Mouse (Mus musculus) erythroblast, embryonic 14.5 days (primary cell): ENCODE results near the gene Polr2i. TPM values are rescaled to one million over a fixed set of nuclear protein-coding genes. Genes with fewer than 3 reads are reported as not detected.
"Not testable (repeated sequence)": the region's sequence is repeated elsewhere in the genome, so short reads cannot be mapped to it uniquely, and the experiment has no call there.

Source experiments
- H3K27me3 ChIP-seq: 2 replicates; pipeline ENCODE4 v1.6.1; 2012; ENCODE audit warnings: inconsistent platforms; ENCODE audit not compliant: control insufficient read depth
- H3K36me3 ChIP-seq: 2 replicates; pipeline ENCODE4 v1.6.1; 2012; ENCODE audit warnings: mild to moderate bottlenecking, inconsistent platforms; ENCODE audit not compliant: control insufficient read depth
- H3K4me1 ChIP-seq: 2 replicates; pipeline ENCODE4 v1.6.1; 2012; ENCODE audit warnings: inconsistent platforms; ENCODE audit not compliant: control insufficient read depth
- H3K4me3 ChIP-seq: replicated peaks from 2 replicates; pipeline ENCODE3; 2012; ENCODE audit warnings: moderate library complexity, mild to moderate bottlenecking, inconsistent platforms
- H3K9me3 ChIP-seq: 2 replicates; pipeline ENCODE4 v1.6.1; 2012; ENCODE audit warnings: low read length, inconsistent platforms, mixed read lengths; ENCODE audit not compliant: control insufficient read depth
- GATA1 ChIP-seq: IDR thresholded peaks from 2 replicates; pipeline ENCODE4 v1.6.1; 2012; ENCODE audit warnings: low read length, inconsistent platforms, mixed read lengths
- TAL1 ChIP-seq: IDR thresholded peaks from 3 replicates; pipeline ENCODE4 v1.6.1; 2012; ENCODE audit warnings: low read length, inconsistent platforms, mixed read lengths
- polyA plus RNA-seq: library from polyadenylated mRNA; stranded (reverse); fragments of >175 nt; gene quantifications from 2 replicates; pipeline ENCODE4 v1.2.3, GENCODE M21; 2012

The Polr2i gene
- polyA plus RNA-seq, 1 experiment: 9.4 TPM

- H3K4me1 ChIP-seq: peaks cover 54% of the 10 kb centered on the region
- peak overlapping the region; percentile 93 for H3K4me3 ChIP-seq
- TF ChIP-seq GATA1: no peak
- no peak for TF ChIP-seq TAL1
- H3K36me3 ChIP-seq: peaks cover 41% of the 10 kb centered on the region
- no peaks in the 10 kb centered on the region for H3K27me3 ChIP-seq
- no peaks in the 10 kb centered on the region for H3K9me3 ChIP-seq
Measured at GRCm38 (mm10) chr7:30194101-30194831, 37.5 kb upstream of the Polr2i start.

- Histone ChIP-seq H3K36me3 (peaks cover 35% of the 10 kb centered on the region), H3K27me3 (no peaks in the 10 kb centered on the region), H3K4me1 (peaks cover 54% of the 10 kb centered on the region), H3K9me3 (no peaks in the 10 kb centered on the region), H3K4me3 (peak overlapping the region; percentile 93)
- TF ChIP-seq GATA1: no peak
- no peak for TF ChIP-seq TAL1
Measured at GRCm38 (mm10) chr7:30194884-30195283, 36.9 kb upstream of the Polr2i start.

GRCm38 (mm10) chr7:30195461-30195860 is 36.3 kb upstream of the Polr2i start:
- H3K4me3 ChIP-seq: peak overlapping the region; percentile 93
- no peaks in the 10 kb centered on the region for H3K9me3 ChIP-seq
- peaks cover 30% of the 10 kb centered on the region for H3K36me3 ChIP-seq
- TF ChIP-seq TAL1 (no peak), GATA1 (no peak)
- H3K27me3 ChIP-seq: no peaks in the 10 kb centered on the region
- H3K4me1 ChIP-seq: peaks cover 54% of the 10 kb centered on the region

- TF ChIP-seq TAL1 (no peak), GATA1 (no peak)
- Histone ChIP-seq H3K9me3 (no peaks in the 10 kb centered on the region), H3K27me3 (no peaks in the 10 kb centered on the region), H3K4me1 (peaks cover 54% of the 10 kb centered on the region), H3K36me3 (peaks cover 23% of the 10 kb centered on the region), H3K4me3 (no peak overlapping the region)
Measured at GRCm38 (mm10) chr7:30196171-30196570, 35.6 kb upstream of the Polr2i start.

GRCm38 (mm10) chr7:30197592-30198129 is 34.1 kb upstream of the Polr2i start:
- H3K36me3 ChIP-seq: peaks cover 8% of the 10 kb centered on the region
- no peaks in the 10 kb centered on the region for H3K27me3 ChIP-seq
- peaks cover 46% of the 10 kb centered on the region for H3K4me1 ChIP-seq

GRCm38 (mm10) chr7:30198481-30198971 is 33.2 kb upstream of the Polr2i start, which contains the start of gene Capns1:
Gene Capns1 (minus strand): TSS chr7:30198811.
- TF ChIP-seq TAL1: no peak
- no peak for TF ChIP-seq GATA1

More at GRCm38 (mm10) chr7:30197592-30198129, 34.1 kb upstream of the Polr2i start:
- Histone ChIP-seq H3K9me3 (no peaks in the 10 kb centered on the region), H3K4me3 (no peak overlapping the region)
- TF ChIP-seq GATA1 (no peak), TAL1 (no peak)

GRCm38 (mm10) chr7:30199498-30200139 is 32.1 kb upstream of the Polr2i start:
- no peaks in the 10 kb centered on the region for H3K9me3 ChIP-seq
- TF ChIP-seq GATA1 (no peak), TAL1 (no peak)
- H3K27me3 ChIP-seq: no peaks in the 10 kb centered on the region
- no peak overlapping the region for H3K4me3 ChIP-seq
- no peaks in the 10 kb centered on the region for H3K36me3 ChIP-seq
- peaks cover 35% of the 10 kb centered on the region for H3K4me1 ChIP-seq

More at GRCm38 (mm10) chr7:30198481-30198971, 33.2 kb upstream of the Polr2i start, which contains the start of gene Capns1:
- Histone ChIP-seq H3K4me3 (no peak within 1 kb of the TSS), H3K36me3 (no peaks in the 10 kb centered on the region), H3K27me3 (no peaks in the 10 kb centered on the region), H3K9me3 (no peaks in the 10 kb centered on the region), H3K4me1 (peaks cover 37% of the 10 kb centered on the region)

- H3K36me3 ChIP-seq: no peaks in the 10 kb centered on the region
- no peak overlapping the region for H3K4me3 ChIP-seq
- no peak for TF ChIP-seq TAL1
- TF ChIP-seq GATA1: no peak
- no peaks in the 10 kb centered on the region for H3K9me3 ChIP-seq
- H3K4me1 ChIP-seq: peaks cover 32% of the 10 kb centered on the region
- no peaks in the 10 kb centered on the region for H3K27me3 ChIP-seq
Measured at GRCm38 (mm10) chr7:30200200-30200599, 31.5 kb upstream of the Polr2i start.

GRCm38 (mm10) chr7:30200661-30201060 is 31.1 kb upstream of the Polr2i start:
- H3K36me3 ChIP-seq, H3K4me3 ChIP-seq, H3K27me3 ChIP-seq, H3K9me3 ChIP-seq: not testable (repeated sequence)
- peaks cover 27% of the 10 kb centered on the region for H3K4me1 ChIP-seq
